Mouse (Mus musculus) forebrain, postnatal 0 days (tissue): ENCODE measurements at regions not wholly inside any gene's neighbourhood (a gene's known extent, or its start where the extent isn't known, plus 50 kb on each side); places are given as distances from the start of the nearest gene placed in this dataset.

ENCODE experiments used
- ATAC-seq: fragments of 200-750 bp; cut with Nextera tagmentation; 2 replicates; pipeline ENCODE4 v1.8.0; 2017; ENCODE audit warnings: mild to moderate bottlenecking, moderate library complexity
- DNase-seq: peaks from one replicate; pipeline ENCODE4 v3.0.0-alpha.2; 2015
- H3K27ac ChIP-seq: fragments of 300-500 bp; sonication (generic); 2 replicates; pipeline ENCODE4 v1.5.1; 2014; ENCODE audit warnings: low read depth, mild to moderate bottlenecking, antibody characterized with exemption, low read length, moderate library complexity, mixed read lengths
- H3K27me3 ChIP-seq: fragments of 300-500 bp; sonication (generic); 2 replicates; pipeline ENCODE4 v1.6.1; 2014; ENCODE audit warnings: mild to moderate bottlenecking, low read length, mixed read lengths; ENCODE audit not compliant: insufficient read depth
- H3K36me3 ChIP-seq: fragments of 300-500 bp; sonication (generic); 2 replicates; pipeline ENCODE4 v1.6.1; 2014; ENCODE audit warnings: mild to moderate bottlenecking, moderate library complexity; ENCODE audit not compliant: insufficient read depth
- H3K4me1 ChIP-seq: fragments of 300-500 bp; sonication (generic); 2 replicates; pipeline ENCODE4 v1.6.1; 2014; ENCODE audit warnings: antibody characterized with exemption; ENCODE audit not compliant: insufficient read depth
- H3K4me2 ChIP-seq: fragments of 300-500 bp; sonication (generic); 2 replicates; pipeline ENCODE4 v1.6.1; 2014; ENCODE audit warnings: low read depth, mild to moderate bottlenecking, moderate library complexity
- H3K4me3 ChIP-seq: fragments of 300-500 bp; sonication (generic); 2 replicates; pipeline ENCODE4 v1.5.1; 2014; ENCODE audit warnings: low read depth, low read length, mixed read lengths
- H3K9ac ChIP-seq: fragments of 300-500 bp; sonication (generic); 2 replicates; pipeline ENCODE4 v1.6.1; 2014; ENCODE audit warnings: mild to moderate bottlenecking
- H3K9me3 ChIP-seq: fragments of 300-500 bp; sonication (generic); 2 replicates; pipeline ENCODE4 v1.6.1; 2016; ENCODE audit warnings: low read length
- CTCF ChIP-seq: sonication (generic); IDR thresholded peaks from 2 replicates; pipeline ENCODE4 v1.5.1; 2016; ENCODE audit warnings: antibody characterized with exemption, control low read depth, low read depth
- WGBS: fragments of 180-500 bp; shearing (Covaris S2); extraction: QIAGEN DNeasy Blood & Tissue Kit; methylation state at CpG from one replicate; pipeline ENCODE4 v1.1.7; 2014; 5-methylcytosine and 5-hydroxymethylcytosine counted together

GRCm38 (mm10) chrX:61432276-61432675, 246.9 kb upstream of the Cdr1 start:
- Histone ChIP-seq H3K9ac (no peak overlapping the region), H3K4me1 (no peaks in the 10 kb centered on the region), H3K27me3 (no peaks in the 10 kb centered on the region), H3K36me3 (no peaks in the 10 kb centered on the region), H3K4me3 (no peak overlapping the region), H3K9me3 (no peaks in the 10 kb centered on the region), H3K27ac (no peak overlapping the region), H3K4me2 (no peak overlapping the region)
- 75% methylated on average over 1 of the region's 1 CpGs for WGBS
- no peak for TF ChIP-seq CTCF
- DNase-seq: no peak
- ATAC-seq: no peak

GRCm38 (mm10) chrX:61425316-61425715, 240.0 kb upstream of the Cdr1 start:
- no peak for DNase-seq
- Histone ChIP-seq H3K4me3 (no peak overlapping the region), H3K4me2 (no peak overlapping the region), H3K36me3 (no peaks in the 10 kb centered on the region), H3K27me3 (no peaks in the 10 kb centered on the region), H3K4me1 (no peaks in the 10 kb centered on the region), H3K27ac (no peak overlapping the region), H3K9ac (no peak overlapping the region), H3K9me3 (no peaks in the 10 kb centered on the region)
- no peak for TF ChIP-seq CTCF
- no peak for ATAC-seq

- Histone ChIP-seq H3K4me2 (no peak overlapping the region), H3K4me3 (no peak overlapping the region), H3K27me3 (no peaks in the 10 kb centered on the region), H3K27ac (no peak overlapping the region), H3K4me1 (no peaks in the 10 kb centered on the region), H3K9ac (no peak overlapping the region), H3K36me3 (no peaks in the 10 kb centered on the region), H3K9me3 (no peaks in the 10 kb centered on the region)
- peak; percentile 83 for ATAC-seq
- peak; percentile 34 for DNase-seq
- no peak for TF ChIP-seq CTCF
These were observed 207.8 kb upstream of the Cdr1 start for GRCm38 (mm10) chrX:61393154-61393553.

- H3K9ac ChIP-seq: no peak overlapping the region
- no peaks in the 10 kb centered on the region for H3K36me3 ChIP-seq
- H3K27me3 ChIP-seq: no peaks in the 10 kb centered on the region
- DNase-seq (no peak), ATAC-seq (no peak)
- H3K4me3 ChIP-seq: no peak overlapping the region
- no peak overlapping the region for H3K4me2 ChIP-seq
- no peaks in the 10 kb centered on the region for H3K4me1 ChIP-seq
- H3K27ac ChIP-seq: no peak overlapping the region
- WGBS: 41% methylated on average over 3 of the region's 3 CpGs
- no peak for TF ChIP-seq CTCF
- H3K9me3 ChIP-seq: no peaks in the 10 kb centered on the region
These were observed 206.3 kb upstream of the Cdr1 start for GRCm38 (mm10) chrX:61391627-61392026.
